Mouse (Mus musculus): ENCODE data around the gene Dgki.
"Not testable (repeated sequence)": the region's sequence is repeated elsewhere in the genome, so short reads cannot be mapped to it uniquely, and the experiment has no call there.

The Dgki gene

GRCm38 (mm10) chr6:37150038-37150437 lies 149.9 kb downstream of the Dgki start:
- DNase-seq (ENCODE audit: low read depth, low spot score): no peak

GRCm38 (mm10) chr6:37149196-37149595 lies 150.8 kb downstream of the Dgki start:
- no peak for DNase-seq (ENCODE audit: low read depth, low spot score)

GRCm38 (mm10) chr6:37147431-37148022 lies 152.5 kb downstream of the Dgki start:
- no peak for DNase-seq (ENCODE audit: low read depth, low spot score)

GRCm38 (mm10) chr6:37143867-37144163 lies 156.2 kb downstream of the Dgki start:
- DNase-seq (ENCODE audit: low read depth, low spot score): no peak

GRCm38 (mm10) chr6:37142991-37143866 lies 156.8 kb downstream of the Dgki start:
- no peak for DNase-seq (ENCODE audit: low read depth, low spot score)

- DNase-seq (ENCODE audit: low read depth, low spot score): no peak
Measured at GRCm38 (mm10) chr6:37138816-37139215, 161.2 kb downstream of the Dgki start.

GRCm38 (mm10) chr6:37131257-37131656 lies 168.7 kb downstream of the Dgki start:
- DNase-seq (ENCODE audit: low read depth, low spot score): no peak

- DNase-seq (ENCODE audit: low read depth, low spot score): no peak
Measured at GRCm38 (mm10) chr6:37120417-37121154, 179.4 kb downstream of the Dgki start.

- DNase-seq (ENCODE audit: low read depth, low spot score): no peak
Measured at GRCm38 (mm10) chr6:37119205-37119604, 180.8 kb downstream of the Dgki start.

GRCm38 (mm10) chr6:37113048-37113447 lies 186.9 kb downstream of the Dgki start:
- DNase-seq (ENCODE audit: low read depth, low spot score): no peak

GRCm38 (mm10) chr6:37106236-37106635 lies 193.7 kb downstream of the Dgki start:
- not testable (repeated sequence) for DNase-seq (ENCODE audit: low read depth, low spot score)

- no peak for DNase-seq (ENCODE audit: low read depth, low spot score)
Measured at GRCm38 (mm10) chr6:37100413-37100812, 199.6 kb downstream of the Dgki start.

GRCm38 (mm10) chr6:37097356-37098155 lies 202.4 kb downstream of the Dgki start:
- peak; percentile 75 for DNase-seq (ENCODE audit: low read depth, low spot score)

- DNase-seq (ENCODE audit: low read depth, low spot score): no peak
Measured at GRCm38 (mm10) chr6:37096840-37097305, 203.1 kb downstream of the Dgki start.

GRCm38 (mm10) chr6:37089148-37090111 lies 210.6 kb downstream of the Dgki start:
- DNase-seq (ENCODE audit: low read depth, low spot score): no peak

GRCm38 (mm10) chr6:37082990-37083389 lies 217.0 kb downstream of the Dgki start:
- DNase-seq (ENCODE audit: low read depth, low spot score): no peak

GRCm38 (mm10) chr6:37072401-37073016 lies 227.5 kb downstream of the Dgki start:
- DNase-seq (ENCODE audit: low read depth, low spot score): no peak

GRCm38 (mm10) chr6:37069836-37070600 lies 230.0 kb downstream of the Dgki start:
- no peak for DNase-seq (ENCODE audit: low read depth, low spot score)

- no peak for DNase-seq (ENCODE audit: low read depth, low spot score)
Measured at GRCm38 (mm10) chr6:37068737-37069136, 231.2 kb downstream of the Dgki start.

Data from brain, embryonic 18.5 days (tissue).